Mouse (Mus musculus) forebrain, embryonic 15.5 days (tissue): ENCODE results near the gene Mast3. TPM values are rescaled to one million over a fixed set of nuclear protein-coding genes. Genes with fewer than 3 reads are reported as not detected.

ENCODE experiments used
- ATAC-seq: fragments of 200-750 bp; cut with Nextera tagmentation; replicated peaks from 2 replicates; pipeline ENCODE4 v1.8.0; 2017; ENCODE audit warnings: mild to moderate bottlenecking, moderate TSS enrichment, moderate library complexity
- H3K27ac ChIP-seq: fragments of 300-500 bp; sonication (generic); replicated peaks from 2 replicates; pipeline ENCODE4 v1.5.1; 2015; ENCODE audit warnings: mild to moderate bottlenecking, inconsistent platforms
- H3K27me3 ChIP-seq: fragments of 300-500 bp; sonication (generic); 2 replicates; pipeline ENCODE4 v1.6.1; 2015; ENCODE audit warnings: inconsistent platforms
- H3K36me3 ChIP-seq: fragments of 300-500 bp; sonication (generic); 2 replicates; pipeline ENCODE4 v1.6.1; 2015; ENCODE audit warnings: mild to moderate bottlenecking, inconsistent platforms
- H3K4me1 ChIP-seq: fragments of 300-500 bp; sonication (generic); 2 replicates; pipeline ENCODE4 v1.6.1; 2015; ENCODE audit warnings: inconsistent platforms
- H3K4me2 ChIP-seq: fragments of 300-500 bp; sonication (generic); replicated peaks from 2 replicates; pipeline ENCODE4 v1.6.1; 2015; ENCODE audit warnings: mild to moderate bottlenecking, inconsistent platforms
- H3K4me3 ChIP-seq: fragments of 300-500 bp; sonication (generic); 2 replicates; pipeline ENCODE4 v1.5.1; 2015; ENCODE audit warnings: mild to moderate bottlenecking, inconsistent platforms
- H3K9ac ChIP-seq: fragments of 300-500 bp; sonication (generic); replicated peaks from 2 replicates; pipeline ENCODE4 v1.6.1; 2015; ENCODE audit warnings: mild to moderate bottlenecking, inconsistent platforms
- H3K9me3 ChIP-seq: fragments of 300-500 bp; sonication (generic); 2 replicates; pipeline ENCODE4 v1.6.1; 2016; ENCODE audit warnings: inconsistent platforms
- WGBS: fragments of 180-500 bp; shearing (Covaris S2); methylation state at CpG from one replicate; pipeline ENCODE4 v1.1.7; 2015; ENCODE audit warnings: mixed read lengths; 5-methylcytosine and 5-hydroxymethylcytosine counted together
- microRNA-seq: library from miRNA; unstranded; fragments of <30 nt; microRNA quantifications from one replicate; pipeline ENCODE4, GENCODE M21; 2016
- polyA plus RNA-seq: library from polyadenylated mRNA; unstranded; fragments of >200 nt; fragmentation: Nextera tagmentation; extraction: Ambion mirVana; gene quantifications from 2 replicates; pipeline ENCODE4 v1.2.1, GENCODE M21; 2015

The Mast3 gene
- polyA plus RNA-seq, 1 experiment from 2014 or later, result 24.6 TPM

GRCm38 (mm10) chr8:70743656-70744590 lies 60.9 kb downstream of the Mast3 start:
- Histone ChIP-seq H3K27me3 (peaks cover 56% of the 10 kb centered on the region), H3K9me3 (no peaks in the 10 kb centered on the region), H3K4me2 (peak overlapping the region; percentile 50), H3K9ac (peak overlapping the region; percentile 49), H3K27ac (no peak overlapping the region), H3K4me1 (peaks cover 18% of the 10 kb centered on the region), H3K36me3 (no peaks in the 10 kb centered on the region), H3K4me3 (peak overlapping the region; percentile 37)
- peak; percentile 20; the same call in 1 of the 2 replicates for ATAC-seq
- WGBS, result 3% methylated on average over 48 of the region's 48 CpGs

GRCm38 (mm10) chr8:70742981-70743655 lies 61.7 kb downstream of the Mast3 start:
- no peaks in the 10 kb centered on the region for H3K36me3 ChIP-seq
- ATAC-seq, result 0 out of 2 replicates have a peak, but pooled peaks have one; percentile 21
- no peaks in the 10 kb centered on the region for H3K9me3 ChIP-seq
- peaks cover 58% of the 10 kb centered on the region for H3K27me3 ChIP-seq
- peak overlapping the region; percentile 50 for H3K4me2 ChIP-seq
- H3K4me1 ChIP-seq, result peaks cover 18% of the 10 kb centered on the region
- no peak overlapping the region for H3K27ac ChIP-seq
- peak overlapping the region; percentile 37; the same call in 1 of the 2 replicates for H3K4me3 ChIP-seq
- WGBS, result 2% methylated on average over 38 of the region's 38 CpGs
- peak overlapping the region; percentile 32; the same call in 1 of the 2 replicates for H3K9ac ChIP-seq

DNA sequence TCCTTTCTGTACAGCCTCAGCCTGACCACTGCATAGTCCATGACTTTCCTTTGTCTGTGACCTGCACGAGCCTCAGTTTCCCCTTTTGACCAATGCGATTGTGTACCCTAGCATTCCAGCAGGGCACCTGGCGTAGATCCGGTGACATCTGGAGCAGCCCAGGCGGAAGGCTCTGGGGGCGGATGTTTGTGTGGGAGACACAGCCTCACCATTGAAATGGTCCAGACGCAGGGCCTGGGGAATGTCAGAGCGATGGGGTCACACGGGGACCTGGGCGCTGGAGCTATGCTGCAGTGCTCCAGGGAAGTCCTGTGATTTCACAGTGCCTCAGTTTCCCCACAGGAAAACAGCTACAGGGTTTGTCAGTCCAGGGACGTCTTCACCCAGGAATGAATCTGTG lies 62.7 kb downstream of the Mast3 start:
- H3K36me3 ChIP-seq, result no peaks in the 10 kb centered on the region
- H3K4me2 ChIP-seq, result no peak overlapping the region
- no peak overlapping the region for H3K4me3 ChIP-seq
- H3K4me1 ChIP-seq, result peaks cover 18% of the 10 kb centered on the region
- H3K9me3 ChIP-seq, result no peaks in the 10 kb centered on the region
- H3K27me3 ChIP-seq, result peaks cover 58% of the 10 kb centered on the region
- 73% methylated on average over 11 of the region's 11 CpGs for WGBS
- no peak overlapping the region for H3K9ac ChIP-seq
- no peak for ATAC-seq
- no peak overlapping the region for H3K27ac ChIP-seq

DNA sequence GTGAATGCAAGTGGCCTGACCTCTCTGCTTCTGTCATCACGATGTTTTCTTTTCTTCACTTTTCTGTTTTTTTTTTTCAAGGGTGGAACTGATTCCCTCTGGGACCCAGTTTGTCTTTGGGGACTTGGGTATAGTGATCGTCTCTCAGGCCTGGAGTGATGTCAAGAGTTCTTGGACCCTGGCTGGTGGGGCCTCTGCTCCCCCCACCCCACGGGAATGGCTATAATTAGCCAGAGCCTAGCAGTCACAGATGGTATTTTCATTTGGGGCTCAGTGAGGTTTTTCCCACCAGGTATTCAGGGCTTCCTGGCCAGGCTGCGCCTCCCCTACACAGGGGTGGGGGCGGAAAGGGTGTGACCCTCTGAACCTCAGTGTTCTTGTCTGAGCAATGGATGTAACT lies 63.2 kb downstream of the Mast3 start:
- Histone ChIP-seq H3K4me3 (no peak overlapping the region), H3K36me3 (no peaks in the 10 kb centered on the region), H3K27me3 (peaks cover 55% of the 10 kb centered on the region), H3K4me1 (peaks cover 18% of the 10 kb centered on the region), H3K4me2 (no peak overlapping the region), H3K9ac (no peak overlapping the region), H3K27ac (no peak overlapping the region), H3K9me3 (no peaks in the 10 kb centered on the region)
- ATAC-seq, result no peak
- WGBS, result 54% methylated on average over 5 of the region's 5 CpGs

- no peak overlapping the region for H3K4me3 ChIP-seq
- no peak overlapping the region for H3K4me2 ChIP-seq
- 73% methylated on average over 3 of the region's 3 CpGs for WGBS
- no peaks in the 10 kb centered on the region for H3K9me3 ChIP-seq
- no peak overlapping the region for H3K27ac ChIP-seq
- no peaks in the 10 kb centered on the region for H3K36me3 ChIP-seq
- ATAC-seq, result no peak
- peaks cover 29% of the 10 kb centered on the region for H3K27me3 ChIP-seq
- H3K4me1 ChIP-seq, result peaks cover 6% of the 10 kb centered on the region
- H3K9ac ChIP-seq, result no peak overlapping the region
Observed at GRCm38 (mm10) chr8:70738211-70738610, 66.6 kb downstream of the Mast3 start.

DNA sequence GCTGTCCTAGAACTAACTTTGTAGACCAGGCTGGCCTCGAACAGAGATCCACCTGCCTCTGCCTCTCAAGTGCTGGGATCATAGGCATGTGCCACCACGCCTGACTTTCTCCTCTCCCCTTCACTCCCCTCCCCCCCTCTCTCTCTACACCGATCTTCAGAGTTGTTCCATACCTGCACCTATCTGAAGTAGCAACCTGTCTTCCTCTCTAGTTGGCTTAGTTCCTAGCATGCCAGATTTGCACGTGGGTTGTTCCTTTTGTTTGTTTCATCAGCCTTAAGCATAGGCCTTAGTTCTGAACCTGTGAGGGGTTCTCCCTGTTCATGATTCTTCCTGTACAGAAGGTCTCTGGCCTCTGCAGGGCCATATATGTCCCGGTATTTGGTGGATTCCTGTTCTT lies 67.1 kb downstream of the Mast3 start:
- no peaks in the 10 kb centered on the region for H3K36me3 ChIP-seq
- ATAC-seq, result no peak
- no peaks in the 10 kb centered on the region for H3K9me3 ChIP-seq
- WGBS, result 69% methylated on average over 5 of the region's 5 CpGs
- no peak overlapping the region for H3K9ac ChIP-seq
- H3K27ac ChIP-seq, result no peak overlapping the region
- H3K4me3 ChIP-seq, result no peak overlapping the region
- peaks cover under 1% of the 10 kb centered on the region; the same call in 1 of the 2 replicates for H3K4me1 ChIP-seq
- H3K4me2 ChIP-seq, result no peak overlapping the region
- peaks cover 24% of the 10 kb centered on the region for H3K27me3 ChIP-seq

DNA sequence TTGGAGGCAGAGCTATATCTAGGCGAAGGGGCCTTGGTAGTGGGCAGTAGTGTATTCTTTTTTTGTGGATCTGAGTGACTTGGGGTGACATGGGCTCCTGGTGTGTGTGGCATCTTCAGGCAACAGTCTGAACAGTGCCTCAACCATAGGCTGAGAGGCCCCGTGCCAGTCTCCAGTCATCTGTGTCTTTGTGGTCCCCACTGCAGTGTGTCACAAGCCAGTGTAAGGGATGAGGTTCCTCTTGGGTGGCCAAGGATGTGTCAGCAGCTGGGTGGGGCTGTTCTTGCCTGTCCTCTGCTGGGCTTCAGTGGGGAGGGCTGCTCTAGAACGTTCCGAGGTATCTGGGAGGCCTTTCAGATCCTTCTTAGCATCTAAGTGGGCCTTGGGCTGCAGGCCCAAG lies 73.9 kb downstream of the Mast3 start:
- Histone ChIP-seq H3K27me3 (peaks cover 30% of the 10 kb centered on the region), H3K27ac (no peak overlapping the region), H3K36me3 (no peaks in the 10 kb centered on the region), H3K9me3 (no peaks in the 10 kb centered on the region), H3K4me2 (no peak overlapping the region), H3K4me1 (0 out of 2 replicates have a peak, but pooled peaks cover 4% of the 10 kb centered on the region), H3K9ac (no peak overlapping the region), H3K4me3 (no peak overlapping the region)
- no peak for ATAC-seq
- WGBS, result 89% methylated on average over 4 of the region's 4 CpGs

GRCm38 (mm10) chr8:70729808-70730475 lies 74.9 kb downstream of the Mast3 start:
- Histone ChIP-seq H3K36me3 (no peaks in the 10 kb centered on the region), H3K4me2 (peak overlapping the region; percentile 36; the same call in 1 of the 2 replicates), H3K27ac (no peak overlapping the region), H3K27me3 (peaks cover 27% of the 10 kb centered on the region), H3K4me1 (0 out of 2 replicates have a peak, but pooled peaks cover 4% of the 10 kb centered on the region), H3K4me3 (peak overlapping the region; percentile 19; the same call in 1 of the 2 replicates), H3K9ac (no peak overlapping the region), H3K9me3 (no peaks in the 10 kb centered on the region)
- WGBS, result 3% methylated on average over 34 of the region's 34 CpGs
- ATAC-seq, result no peak

Small RNA genes within 50 kb of the gene (microRNA-seq; reads per million reads assigned to microRNA genes)
- 0.66 reads per million for gene Mir7240

Other genes with a start within 250 kb of the Mast3 start
- 116 TPM in 2 replicates for gene Isyna1, start 210.7 kb downstream of the Mast3 start, polyA plus RNA-seq
- gene Ssbp4, start 196.2 kb downstream of the Mast3 start, polyA plus RNA-seq, result 114 TPM in 2 replicates
- 0.74 and 1.3 TPM in 2 replicates for gene Lrrc25, start 188.9 kb downstream of the Mast3 start, polyA plus RNA-seq
- not detected in 2 replicates for gene Gdf15, start 172.6 kb downstream of the Mast3 start, polyA plus RNA-seq
- gene Pgpep1, start 144.7 kb downstream of the Mast3 start, polyA plus RNA-seq, result 63.6 and 70.2 TPM in 2 replicates
- gene Lsm4, start 131.8 kb downstream of the Mast3 start, polyA plus RNA-seq, result 211 and 228 TPM in 2 replicates
- 89.0 and 96.0 TPM in 2 replicates for gene Jund, start 106.1 kb downstream of the Mast3 start, polyA plus RNA-seq
- 0.13 and 0.14 TPM in 2 replicates for gene Iqcn, start 101.6 kb downstream of the Mast3 start, polyA plus RNA-seq
- not detected in 2 replicates for gene Gm3336, start 86.5 kb downstream of the Mast3 start, polyA plus RNA-seq
- 0.13 and 0.22 TPM in 2 replicates for gene Pde4c, start 81.3 kb downstream of the Mast3 start, polyA plus RNA-seq
- 319 and 328 TPM in 2 replicates for gene Rab3a, start 50.4 kb downstream of the Mast3 start, polyA plus RNA-seq
- 51.5 and 57.7 TPM in 2 replicates for gene Mpv17l2, start 44.1 kb downstream of the Mast3 start, polyA plus RNA-seq
- gene Pik3r2, start 28.3 kb downstream of the Mast3 start, polyA plus RNA-seq, result 126 and 127 TPM in 2 replicates
- 0.08 and 0.18 TPM in 2 replicates for gene Il12rb1, start 3.4 kb upstream of the Mast3 start, polyA plus RNA-seq
- 9.0 and 9.6 TPM in 2 replicates for gene Arrdc2, start 34.7 kb upstream of the Mast3 start, polyA plus RNA-seq
- gene Kcnn1, start 58.2 kb upstream of the Mast3 start, polyA plus RNA-seq, result 12.4 and 14.3 TPM in 2 replicates
- gene Ccdc124, start 68.9 kb upstream of the Mast3 start, polyA plus RNA-seq, result 160 and 166 TPM in 2 replicates
- gene Slc5a5, start 87.7 kb upstream of the Mast3 start, polyA plus RNA-seq, result 1.4 and 1.6 TPM in 2 replicates
- gene Rpl18a, start 92.4 kb upstream of the Mast3 start, polyA plus RNA-seq, result 2,771 and 2,787 TPM in 2 replicates
- gene Map1s, start 100.9 kb upstream of the Mast3 start, polyA plus RNA-seq, result 60.1 and 62.0 TPM in 2 replicates